Mouse (Mus musculus) embryonic fibroblast, embryonic 13.5 days (primary cell): ENCODE results near the gene Nid1.

Experiments
- CTCF ChIP-seq: IDR thresholded peaks from 2 replicates; pipeline ENCODE4 v1.5.1; 2011; ENCODE audit warnings: mild to moderate bottlenecking, control low read depth, low read length, moderate library complexity, borderline replicate concordance; ENCODE audit not compliant: insufficient read depth
- POLR2A ChIP-seq: IDR thresholded peaks from 2 replicates; pipeline ENCODE4 v1.6.1; 2011; ENCODE audit warnings: low read depth, mild to moderate bottlenecking, control low read depth, low read length, moderate library complexity

GRCm38 (mm10) chr13:13506556-13506955, 69.2 kb downstream of the Nid1 start:
- no peak for TF ChIP-seq CTCF
- TF ChIP-seq POLR2A, result no peak
